Mouse (Mus musculus) CH12.LX (cell line): ENCODE results near the gene Opcml. TPM values are rescaled to one million over a fixed set of nuclear protein-coding genes. Genes with fewer than 3 reads are reported as not detected.

Experiments
- DNase-seq: peaks from one replicate; pipeline ENCODE4 v3.0.0-alpha.2; 2013; ENCODE audit errors: extremely low read depth
- H3K27ac ChIP-seq: 2 replicates; pipeline ENCODE4 v1.5.1; 2012; ENCODE audit warnings: low read depth, mild to moderate bottlenecking, control low read depth, moderate library complexity; ENCODE audit not compliant: insufficient read depth
- H3K27me3 ChIP-seq: replicated peaks from 2 replicates; pipeline ENCODE3; 2012; ENCODE audit warnings: inconsistent platforms
- H3K36me3 ChIP-seq, 2 experiments: replicated peaks in 1 of 2; 2 replicates each; pipeline versions ENCODE3 to v1.6.1; 2012; ENCODE audit warnings: inconsistent platforms in 1 of 2, low read length in 1 of 2, mild to moderate bottlenecking in 1 of 2, mixed read lengths in 1 of 2, moderate library complexity in 1 of 2; ENCODE audit not compliant: control insufficient read depth in 1 of 2, insufficient read depth in 1 of 2
- H3K4me1 ChIP-seq, 2 experiments: 2 replicates each; pipeline ENCODE4 v1.6.1; 2012; ENCODE audit warnings: inconsistent platforms in 1 of 2, moderate library complexity in 1 of 2; ENCODE audit not compliant: insufficient read depth in 2 of 2, control insufficient read depth in 1 of 2
- H3K4me2 ChIP-seq: 2 replicates; pipeline ENCODE4 v1.6.1; 2012; ENCODE audit warnings: low read depth, mild to moderate bottlenecking, control low read depth; ENCODE audit not compliant: poor library complexity, insufficient read depth, severe bottlenecking
- H3K4me3 ChIP-seq, 3 experiments: fragments of 150-350 bp in 1 of 3; sonication (generic) in 1 of 3; replicated peaks in 1 of 3; 2 replicates each; pipeline versions ENCODE3 to v1.5.1; 2011 to 2012; ENCODE audit warnings: low read depth in 2 of 3, low read length in 2 of 3, mild to moderate bottlenecking in 2 of 3, moderate library complexity in 2 of 3, control low read depth in 1 of 3, improper control_type of control experiment in 1 of 3, inconsistent platforms in 1 of 3, mixed read lengths in 1 of 3; ENCODE audit not compliant: poor library complexity in 1 of 3
- H3K79me2 ChIP-seq: replicated peaks from 2 replicates; pipeline ENCODE4 v1.6.1; 2012; ENCODE audit warnings: mild to moderate bottlenecking, moderate library complexity; ENCODE audit not compliant: control insufficient read depth, poor library complexity, insufficient read depth, severe bottlenecking; ENCODE audit errors: extremely low read depth
- H3K9ac ChIP-seq: 2 replicates; pipeline ENCODE4 v1.6.1; 2012; ENCODE audit warnings: low read depth, mild to moderate bottlenecking, control low read depth, moderate library complexity; ENCODE audit not compliant: insufficient read depth
- H3K9me3 ChIP-seq: replicated peaks from 2 replicates; pipeline ENCODE3; 2012; ENCODE audit warnings: low read length, inconsistent platforms, mixed read lengths
- BHLHE40 ChIP-seq: IDR thresholded peaks from 2 replicates; pipeline ENCODE4 v1.6.1; 2011; ENCODE audit warnings: mild to moderate bottlenecking, low read depth, low read length, improper control_type of control experiment
- E2F4 ChIP-seq: IDR thresholded peaks from 2 replicates; pipeline ENCODE4 v1.6.1; 2011; ENCODE audit warnings: low read depth, low read length, improper control_type of control experiment; ENCODE audit not compliant: insufficient replicate concordance
- ELF1 ChIP-seq: IDR thresholded peaks from 2 replicates; pipeline ENCODE4 v1.6.1; 2014; ENCODE audit warnings: low read depth, mild to moderate bottlenecking, inconsistent platforms, low read length, improper control_type of control experiment
- EP300 ChIP-seq: IDR thresholded peaks from 2 replicates; pipeline ENCODE4 v1.6.1; 2011; ENCODE audit warnings: low read length, improper control_type of control experiment
- ETS1 ChIP-seq: conservative IDR thresholded peaks from 2 replicates; pipeline ENCODE4 v1.6.1; 2012; ENCODE audit warnings: low read depth, mild to moderate bottlenecking, inconsistent platforms, low read length, improper control_type of control experiment, moderate library complexity
- IRF4 ChIP-seq: IDR thresholded peaks from 2 replicates; pipeline ENCODE4 v1.6.1; 2014; ENCODE audit warnings: low read depth, mild to moderate bottlenecking, inconsistent platforms, low read length, improper control_type of control experiment
- JUND ChIP-seq: conservative IDR thresholded peaks from 2 replicates; pipeline ENCODE4 v1.6.1; 2011; ENCODE audit warnings: low read depth, low read length, improper control_type of control experiment
- KAT2A ChIP-seq: IDR thresholded peaks from 2 replicates; pipeline ENCODE4 v1.6.1; 2012; ENCODE audit warnings: low read length, improper control_type of control experiment, inconsistent platforms; ENCODE audit not compliant: insufficient replicate concordance
- MAFK ChIP-seq: IDR thresholded peaks from 2 replicates; pipeline ENCODE4 v1.6.1; 2011; ENCODE audit warnings: low read length, improper control_type of control experiment; ENCODE audit not compliant: insufficient replicate concordance
- MAZ ChIP-seq: IDR thresholded peaks from 2 replicates; pipeline ENCODE4 v1.6.1; 2012; ENCODE audit warnings: low read depth, mild to moderate bottlenecking, inconsistent platforms, low read length, improper control_type of control experiment, moderate library complexity
- MEF2A ChIP-seq: IDR thresholded peaks from 2 replicates; pipeline ENCODE4 v1.6.1; 2014; ENCODE audit warnings: low read depth, mild to moderate bottlenecking, inconsistent platforms, low read length, improper control_type of control experiment, borderline replicate concordance
- MXI1 ChIP-seq: IDR thresholded peaks from 2 replicates; pipeline ENCODE4 v1.6.1; 2011; ENCODE audit warnings: mild to moderate bottlenecking, low read depth, low read length, improper control_type of control experiment
- NELFE ChIP-seq: IDR thresholded peaks from 2 replicates; pipeline ENCODE4 v1.6.1; 2011; ENCODE audit warnings: low read depth, low read length, improper control_type of control experiment
- NRF1 ChIP-seq: IDR thresholded peaks from 2 replicates; pipeline ENCODE4 v1.6.1; 2014; ENCODE audit warnings: low read depth, mild to moderate bottlenecking, inconsistent platforms, low read length, improper control_type of control experiment, moderate library complexity
- PAX5 ChIP-seq: IDR thresholded peaks from 2 replicates; pipeline ENCODE4 v1.6.1; 2012; ENCODE audit warnings: low read length, inconsistent platforms, mixed read lengths
- POLR2A ChIP-seq: IDR thresholded peaks from 2 replicates; pipeline ENCODE4 v1.6.1; 2011; ENCODE audit warnings: low read depth, mild to moderate bottlenecking, improper control_type of control experiment, low read length
- RAD21 ChIP-seq: IDR thresholded peaks from 2 replicates; pipeline ENCODE4 v1.6.1; 2011; ENCODE audit warnings: low read depth, mild to moderate bottlenecking, low read length, improper control_type of control experiment, moderate library complexity
- SIN3A ChIP-seq: IDR thresholded peaks from 2 replicates; pipeline ENCODE4 v1.6.1; 2012; ENCODE audit warnings: low read length, improper control_type of control experiment, inconsistent platforms
- SMC3 ChIP-seq: IDR thresholded peaks from 2 replicates; pipeline ENCODE4 v1.6.1; 2011; ENCODE audit warnings: low read depth, low read length, improper control_type of control experiment
- ZKSCAN1 ChIP-seq: IDR thresholded peaks from 2 replicates; pipeline ENCODE4 v1.6.1; 2012; ENCODE audit warnings: low read depth, inconsistent platforms, low read length, improper control_type of control experiment, borderline replicate concordance
- ZMIZ1 ChIP-seq: IDR thresholded peaks from 2 replicates; pipeline ENCODE4 v1.6.1; 2012; ENCODE audit warnings: low read depth, mild to moderate bottlenecking, inconsistent platforms, low read length, improper control_type of control experiment
- ZNF384 ChIP-seq: IDR thresholded peaks from 2 replicates; pipeline ENCODE4 v1.6.1; 2012; ENCODE audit warnings: low read depth, low read length, improper control_type of control experiment, inconsistent platforms
- dilution Hi-C: fragments of 300-500 bp; cut with MboI; formaldehyde crosslinking; loops from 2 replicates; pipeline ENCODE4 v1.14.3; 2020; ENCODE audit warnings: low sequenced_read_pairs; ENCODE audit not compliant: extremely low pct_unique_long_range_greater_than_20kb, extremely low pct_ligation_motif_present
- in situ Hi-C: fragments of 300-500 bp; cut with MboI; formaldehyde crosslinking; loops from 3 replicates; pipeline ENCODE4 v1.14.3; 2019; ENCODE audit warnings: low sequenced_read_pairs, low pct_ligation_motif_present, low pct_unique_long_range_greater_than_20kb, mixed read lengths
- polyA plus RNA-seq: library from polyadenylated mRNA; unstranded; fragments of >175 nt; gene quantifications from 2 replicates; pipeline ENCODE4 v1.2.1, GENCODE M21; 2012; ENCODE audit warnings: low read depth; ENCODE audit not compliant: insufficient read length
- total RNA-seq, 2 experiments: library from RNA; depleted of rRNA; stranded (reverse); fragments of 300-350 nt in 1 of 2; fragments of >200 nt in 1 of 2; gene quantifications; 2 replicates each; pipeline ENCODE4 v1.2.3; 2012 to 2014

The Opcml gene
- total and polyA plus RNA-seq, 3 experiments, result 0.34 to 0.60 TPM; not detected in 1

DNA sequence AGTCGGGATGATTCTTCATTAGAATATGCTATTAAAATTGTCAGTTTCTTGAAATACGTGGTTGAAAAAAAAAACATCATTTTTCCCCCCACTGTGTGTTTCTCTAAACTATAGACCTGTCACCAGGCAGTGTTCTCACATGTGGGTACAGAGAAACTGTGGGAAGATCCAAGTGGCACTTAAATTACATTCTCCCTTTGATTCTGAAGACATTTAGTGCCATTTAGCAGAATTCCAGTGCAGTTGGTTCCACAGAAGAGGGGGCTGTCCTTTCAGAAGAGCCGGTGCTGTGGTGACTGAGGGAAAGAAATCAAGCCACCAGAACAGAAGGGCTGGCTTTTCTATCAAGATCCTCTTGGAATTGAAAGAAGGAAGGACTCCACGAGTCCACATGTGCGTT is 181.7 kb downstream of the Opcml start:
- in situ Hi-C loops (no loop called here), dilution Hi-C loops (no loop called here)
- DNase-seq, result no peak
- Histone ChIP-seq H3K79me2 (no peaks in the 10 kb centered on the region), H3K9ac (no peak overlapping the region), H3K4me2 (no peak overlapping the region), H3K4me1 (no peaks in the 10 kb centered on the region), H3K4me3 (no peak overlapping the region), H3K36me3 (no peaks in the 10 kb centered on the region), H3K27ac (no peak overlapping the region), H3K27me3 (no peaks in the 10 kb centered on the region), H3K9me3 (peaks cover 10% of the 10 kb centered on the region)
- no peak for TF ChIP-seq MAFK
- TF ChIP-seq ZMIZ1, result no peak
- TF ChIP-seq SIN3A, result no peak
- no peak for TF ChIP-seq POLR2A
- no peak for TF ChIP-seq E2F4
- no peak for TF ChIP-seq ZNF384
- TF ChIP-seq JUND, result no peak
- TF ChIP-seq ELF1, result no peak
- TF ChIP-seq ETS1, result no peak
- TF ChIP-seq KAT2A, result no peak
- TF ChIP-seq MEF2A, result no peak
- TF ChIP-seq MXI1, result no peak
- no peak for TF ChIP-seq MAZ
- no peak for TF ChIP-seq EP300
- no peak for TF ChIP-seq RAD21
- no peak for TF ChIP-seq IRF4

DNA sequence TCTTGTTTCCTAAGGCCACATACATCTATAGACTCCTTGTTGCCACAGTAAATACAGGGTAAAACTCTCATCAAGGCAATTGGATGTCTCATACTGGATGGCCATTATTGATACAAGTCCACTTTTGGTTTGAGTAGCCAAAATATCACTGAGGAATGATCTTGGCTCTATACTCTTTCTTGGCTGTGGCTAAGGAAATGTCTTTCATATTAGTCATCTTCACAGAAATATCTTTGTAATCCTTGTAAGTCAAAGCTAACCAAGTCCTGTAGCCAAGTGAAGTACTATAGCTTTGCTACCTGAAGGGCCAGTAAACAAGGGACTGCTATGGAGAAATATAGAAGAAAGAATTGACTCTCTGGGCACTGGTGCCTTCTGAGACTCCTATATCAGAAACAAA is 192.0 kb downstream of the Opcml start:
- no peak overlapping the region for H3K4me2 ChIP-seq
- TF ChIP-seq IRF4 (no peak), NRF1 (no peak), SMC3 (no peak), PAX5 (no peak), ETS1 (no peak), NELFE (no peak), BHLHE40 (no peak), ZKSCAN1 (no peak)
- TF ChIP-seq, all 38 proteins: peak for 0
- H3K9me3 ChIP-seq, result peaks cover 6% of the 10 kb centered on the region
- H3K9ac ChIP-seq, result no peak overlapping the region
- no peaks in the 10 kb centered on the region for H3K79me2 ChIP-seq
- dilution Hi-C loops (no loop called here), in situ Hi-C loops (no loop called here)
- H3K36me3 ChIP-seq, result no peaks in the 10 kb centered on the region
- no peaks in the 10 kb centered on the region for H3K27me3 ChIP-seq
- H3K4me1 ChIP-seq, result peaks cover 0 to 5% of the 10 kb centered on the region in 2 experiments; a peak in 1 of 4 replicates
- H3K4me3 ChIP-seq, result no peak overlapping the region
- H3K27ac ChIP-seq, result no peak overlapping the region
- no peak for DNase-seq
